Mouse (Mus musculus) intestine, embryonic 16.5 days (tissue): ENCODE results near the gene Icmt. TPM values are rescaled to one million over a fixed set of nuclear protein-coding genes. Genes with fewer than 3 reads are reported as not detected.

Source experiments
- ATAC-seq: fragments of 200-750 bp; cut with Nextera tagmentation; 2 replicates; pipeline ENCODE4 v1.8.0; 2017; ENCODE audit warnings: moderate TSS enrichment, moderate library complexity
- H3K27ac ChIP-seq: fragments of 300-500 bp; sonication (generic); 2 replicates; pipeline ENCODE4 v1.5.1; 2014; ENCODE audit warnings: mild to moderate bottlenecking, low read length
- H3K27me3 ChIP-seq: fragments of 300-500 bp; sonication (generic); replicated peaks from 2 replicates; pipeline ENCODE4 v1.6.1; 2014; ENCODE audit warnings: low read length, control low read depth, mixed read lengths; ENCODE audit not compliant: control insufficient read depth, insufficient read depth
- H3K36me3 ChIP-seq: fragments of 300-500 bp; sonication (generic); 2 replicates; pipeline ENCODE4 v1.6.1; 2014; ENCODE audit warnings: low read length, control low read depth; ENCODE audit not compliant: control insufficient read depth, insufficient read depth
- H3K4me1 ChIP-seq: fragments of 300-500 bp; sonication (generic); 2 replicates; pipeline ENCODE4 v1.6.1; 2014; ENCODE audit warnings: low read length, control low read depth, mixed read lengths; ENCODE audit not compliant: control insufficient read depth, insufficient read depth
- H3K4me2 ChIP-seq: fragments of 300-500 bp; sonication (generic); 2 replicates; pipeline ENCODE4 v1.6.1; 2014; ENCODE audit warnings: low read depth, low read length, control low read depth
- H3K4me3 ChIP-seq: fragments of 300-500 bp; sonication (generic); 2 replicates; pipeline ENCODE4 v1.5.1; 2014; ENCODE audit warnings: mild to moderate bottlenecking, low read length
- H3K9ac ChIP-seq: fragments of 300-500 bp; sonication (generic); 2 replicates; pipeline ENCODE4 v1.6.1; 2014; ENCODE audit warnings: low read depth, low read length
- H3K9me3 ChIP-seq: fragments of 300-500 bp; sonication (generic); 2 replicates; pipeline ENCODE4 v1.6.1; 2016; ENCODE audit warnings: low read length, control low read depth; ENCODE audit not compliant: control insufficient read depth
- WGBS: fragments of 180-500 bp; shearing (Covaris S2); extraction: QIAGEN DNeasy Blood & Tissue Kit; methylation state at CpG from one replicate; pipeline ENCODE4 v1.1.7; 2014; 5-methylcytosine and 5-hydroxymethylcytosine counted together
- polyA plus RNA-seq: library from polyadenylated mRNA; unstranded; fragments of >200 nt; fragmentation: Nextera tagmentation; extraction: Ambion mirVana; gene quantifications from 2 replicates; pipeline ENCODE4 v1.2.1, GENCODE M21; 2015

The Icmt gene
- polyA plus RNA-seq, 1 experiment from 2014 or later = 13.7 TPM

DNA sequence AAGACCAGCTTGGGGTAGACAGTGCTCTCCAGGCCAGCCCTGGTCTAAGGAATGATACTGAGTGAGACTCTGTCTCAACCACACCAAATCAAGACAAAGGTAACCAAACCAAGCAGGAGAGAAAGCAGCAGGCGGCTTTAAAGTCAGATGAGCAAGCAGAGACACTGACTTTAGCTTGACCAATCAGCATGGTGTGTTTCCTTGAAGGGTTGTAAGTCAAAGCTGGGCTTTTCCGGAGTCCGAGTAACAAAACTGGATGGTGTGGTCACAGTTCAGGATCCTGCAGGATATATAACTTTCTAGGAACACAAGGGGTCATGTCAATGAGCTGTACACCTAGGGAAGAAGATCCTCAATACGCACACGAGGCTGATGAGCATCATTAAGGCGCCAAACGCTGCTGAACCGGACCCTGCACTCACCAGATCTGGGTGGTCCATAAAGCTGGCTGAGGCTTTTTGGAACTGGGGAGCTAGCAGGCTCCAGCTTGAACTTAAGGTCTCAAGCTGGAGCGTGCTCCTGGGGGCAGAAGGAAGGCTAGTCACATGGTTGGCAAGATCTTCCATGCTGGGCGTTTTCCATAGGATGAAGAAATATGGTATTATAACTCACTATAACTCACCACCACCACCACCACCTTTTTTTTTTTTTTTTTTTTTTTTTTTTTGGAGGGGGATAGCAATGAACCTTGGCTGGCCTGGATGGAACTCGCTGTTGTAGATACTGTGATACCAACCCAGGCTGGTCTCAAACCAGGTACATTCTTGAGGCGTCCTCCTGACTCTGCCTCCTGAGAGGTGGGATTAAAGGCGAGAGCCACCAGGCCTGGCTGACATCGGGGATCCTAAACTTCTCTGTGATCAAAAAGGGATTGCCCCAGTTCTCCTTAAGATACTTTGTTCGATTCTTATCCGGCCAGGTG lies 27.9 kb downstream of the Icmt start:
- Histone ChIP-seq H3K9me3 (no peaks in the 10 kb centered on the region), H3K4me1 (peaks cover 16% of the 10 kb centered on the region), H3K4me3 (peak overlapping the region; percentile 99), H3K4me2 (peak overlapping the region; percentile 45), H3K9ac (peak overlapping the region; percentile 59), H3K36me3 (peaks cover 11% of the 10 kb centered on the region), H3K27ac (no peak overlapping the region), H3K27me3 (no peaks in the 10 kb centered on the region)
- ATAC-seq = peak; percentile 58
- 52% methylated on average over 16 of the region's 16 CpGs for WGBS

- Histone ChIP-seq H3K4me1 (peaks cover 16% of the 10 kb centered on the region), H3K4me3 (peak within 1 kb of the TSS; percentile 99), H3K9me3 (no peaks in the 10 kb centered on the region), H3K27me3 (no peaks in the 10 kb centered on the region), H3K27ac (peak within 1 kb of the TSS; percentile 59; the same call in 1 of the 2 replicates), H3K4me2 (peak within 1 kb of the TSS; percentile 73), H3K36me3 (peaks cover 18% of the 10 kb centered on the region), H3K9ac (peak within 1 kb of the TSS; percentile 99)
- under 1% methylated on average over 70 of the region's 70 CpGs for WGBS
- peak; percentile 97 for ATAC-seq
Observed at GRCm38 (mm10) chr4:152325574-152326411, 28.8 kb downstream of the Icmt start, which contains the start of gene Rpl22. TSS of gene Rpl22 (plus strand) at chr4:152325742.

DNA sequence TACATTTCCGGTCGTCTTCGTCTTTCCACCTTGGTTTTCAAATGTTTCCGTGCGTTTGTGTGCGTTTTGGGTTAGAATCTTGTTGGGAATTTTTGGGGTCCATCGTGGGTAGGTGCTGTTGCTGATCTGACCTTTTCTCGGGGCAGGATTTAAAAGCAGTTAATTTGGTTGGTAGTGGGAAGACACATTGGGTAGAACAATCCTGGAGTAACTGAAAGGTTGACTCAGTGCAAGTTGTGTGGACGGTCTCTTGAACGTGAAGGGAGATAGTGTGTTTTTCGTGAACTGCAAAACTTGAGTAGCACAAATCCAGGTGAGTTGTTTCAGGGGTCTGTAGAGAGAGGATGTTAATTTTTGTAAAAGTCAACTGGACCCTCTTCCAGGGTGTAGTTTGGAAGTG lies 29.5 kb downstream of the Icmt start:
- Histone ChIP-seq H3K27ac (no peak overlapping the region), H3K36me3 (peaks cover 22% of the 10 kb centered on the region), H3K9ac (peak overlapping the region; percentile 99), H3K4me3 (peak overlapping the region; percentile 99), H3K4me2 (peak overlapping the region; percentile 73), H3K27me3 (no peaks in the 10 kb centered on the region), H3K9me3 (no peaks in the 10 kb centered on the region), H3K4me1 (peaks cover 16% of the 10 kb centered on the region)
- WGBS = under 1% methylated on average over 11 of the region's 11 CpGs
- no peak for ATAC-seq

- no peaks in the 10 kb centered on the region for H3K9me3 ChIP-seq
- no peak overlapping the region for H3K27ac ChIP-seq
- H3K4me1 ChIP-seq = peaks cover 16% of the 10 kb centered on the region
- WGBS = 84% methylated on average over 6 of the region's 6 CpGs
- H3K4me2 ChIP-seq = no peak overlapping the region
- H3K27me3 ChIP-seq = no peaks in the 10 kb centered on the region
- H3K36me3 ChIP-seq = peaks cover 28% of the 10 kb centered on the region
- H3K4me3 ChIP-seq = no peak overlapping the region
- H3K9ac ChIP-seq = no peak overlapping the region
- no peak for ATAC-seq
Observed at GRCm38 (mm10) chr4:152328691-152329090, 31.7 kb downstream of the Icmt start.

GRCm38 (mm10) chr4:152332952-152333351 lies 35.9 kb downstream of the Icmt start:
- H3K4me2 ChIP-seq = no peak overlapping the region
- H3K4me1 ChIP-seq = 0 out of 2 replicates have a peak, but pooled peaks cover under 1% of the 10 kb centered on the region
- H3K4me3 ChIP-seq = no peak overlapping the region
- 30% methylated on average over 2 of the region's 2 CpGs for WGBS
- no peaks in the 10 kb centered on the region for H3K9me3 ChIP-seq
- H3K27ac ChIP-seq = no peak overlapping the region
- peaks cover 10% of the 10 kb centered on the region for H3K27me3 ChIP-seq
- peak; percentile 62 for ATAC-seq
- peaks cover 37% of the 10 kb centered on the region for H3K36me3 ChIP-seq
- no peak overlapping the region for H3K9ac ChIP-seq

DNA sequence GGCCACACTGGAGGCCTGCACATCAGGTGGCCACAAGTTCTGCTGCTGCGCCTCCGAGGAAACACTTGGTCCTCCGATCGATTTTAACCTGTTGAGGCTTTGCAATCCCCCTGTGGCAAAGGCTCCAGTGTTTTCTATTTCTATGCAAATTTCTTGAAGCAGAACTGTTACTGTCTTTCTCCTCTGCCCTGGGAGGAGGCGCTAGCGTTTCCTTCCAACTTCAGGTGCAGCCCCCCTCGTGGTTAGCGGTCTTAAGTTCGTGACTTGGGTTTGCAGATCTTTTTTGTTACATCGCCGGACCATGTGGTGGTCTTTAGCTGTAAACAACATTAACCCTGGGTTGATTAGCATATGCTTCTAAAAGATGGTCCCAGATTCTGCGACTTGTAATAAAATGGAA lies 36.6 kb downstream of the Icmt start:
- no peak for ATAC-seq
- H3K27me3 ChIP-seq = peaks cover 15% of the 10 kb centered on the region
- H3K9ac ChIP-seq = no peak overlapping the region
- H3K4me3 ChIP-seq = no peak overlapping the region
- H3K4me2 ChIP-seq = no peak overlapping the region
- H3K9me3 ChIP-seq = no peaks in the 10 kb centered on the region
- peaks cover 37% of the 10 kb centered on the region for H3K36me3 ChIP-seq
- WGBS = 95% methylated on average over 12 of the region's 12 CpGs
- peaks cover 3% of the 10 kb centered on the region; the same call in 1 of the 2 replicates for H3K4me1 ChIP-seq
- no peak overlapping the region for H3K27ac ChIP-seq

DNA sequence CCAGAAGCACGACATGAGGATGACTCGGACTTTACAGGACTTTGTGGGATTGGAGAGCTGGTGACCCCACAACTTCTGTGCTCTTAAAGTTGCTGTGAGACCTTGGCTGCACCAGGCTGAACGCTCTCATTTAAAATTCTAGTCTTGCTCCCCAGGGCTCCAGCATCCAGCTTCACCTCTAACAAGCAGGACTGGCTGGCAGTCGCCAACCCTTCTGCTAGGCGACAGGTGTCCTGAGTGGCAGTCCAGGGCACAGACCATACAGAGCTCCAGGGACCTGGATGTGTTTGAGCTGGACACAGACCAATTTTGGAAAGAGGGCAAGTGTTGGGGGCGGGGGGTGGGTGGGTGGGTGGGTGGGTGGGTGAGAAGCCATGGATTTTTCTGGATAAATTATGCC lies 40.7 kb downstream of the Icmt start:
- Histone ChIP-seq H3K4me3 (no peak overlapping the region), H3K4me1 (peaks cover 14% of the 10 kb centered on the region), H3K4me2 (no peak overlapping the region), H3K27me3 (peaks cover 40% of the 10 kb centered on the region), H3K9me3 (no peaks in the 10 kb centered on the region), H3K36me3 (peaks cover 15% of the 10 kb centered on the region), H3K9ac (no peak overlapping the region), H3K27ac (no peak overlapping the region)
- WGBS = 34% methylated on average over 6 of the region's 6 CpGs
- ATAC-seq = no peak

- H3K9me3 ChIP-seq = no peaks in the 10 kb centered on the region
- peaks cover 40% of the 10 kb centered on the region for H3K27me3 ChIP-seq
- H3K9ac ChIP-seq = peak within 1 kb of the TSS; percentile 55
- H3K4me3 ChIP-seq = peak within 1 kb of the TSS; percentile 55
- WGBS = under 1% methylated on average over 54 of the region's 120 CpGs
- no peak within 1 kb of the TSS for H3K27ac ChIP-seq
- ATAC-seq = no peak
- H3K36me3 ChIP-seq = peaks cover 9% of the 10 kb centered on the region
- H3K4me2 ChIP-seq = peak within 1 kb of the TSS; percentile 96
- peaks cover 21% of the 10 kb centered on the region for H3K4me1 ChIP-seq
Observed at GRCm38 (mm10) chr4:152338419-152339292, 41.6 kb downstream of the Icmt start, which contains the start of gene Chd5. TSS of gene Chd5 (plus strand) at chr4:152338651.
